Mouse (Mus musculus): ENCODE measurements at regions not wholly inside any gene's neighbourhood (a gene's known extent, or its start where the extent isn't known, plus 50 kb on each side); places are given as distances from the start of the nearest gene placed in this dataset.

GRCm38 (mm10) chr3:6883401-6883800 is 263.2 kb upstream of the 1700008P02Rik start:
- TF ChIP-seq POLR2A (IDR thresholded peaks at IDR 0.05; ENCODE audit: insufficient read depth, low read depth, low read length) (no peak), CTCF (IDR thresholded peaks at IDR 0.05; ENCODE audit: insufficient read depth, low read depth, low read length) (no peak)
